Comparison of ENCODE assay signal across 8 mouse cellular contexts in the genomic region with DNA sequence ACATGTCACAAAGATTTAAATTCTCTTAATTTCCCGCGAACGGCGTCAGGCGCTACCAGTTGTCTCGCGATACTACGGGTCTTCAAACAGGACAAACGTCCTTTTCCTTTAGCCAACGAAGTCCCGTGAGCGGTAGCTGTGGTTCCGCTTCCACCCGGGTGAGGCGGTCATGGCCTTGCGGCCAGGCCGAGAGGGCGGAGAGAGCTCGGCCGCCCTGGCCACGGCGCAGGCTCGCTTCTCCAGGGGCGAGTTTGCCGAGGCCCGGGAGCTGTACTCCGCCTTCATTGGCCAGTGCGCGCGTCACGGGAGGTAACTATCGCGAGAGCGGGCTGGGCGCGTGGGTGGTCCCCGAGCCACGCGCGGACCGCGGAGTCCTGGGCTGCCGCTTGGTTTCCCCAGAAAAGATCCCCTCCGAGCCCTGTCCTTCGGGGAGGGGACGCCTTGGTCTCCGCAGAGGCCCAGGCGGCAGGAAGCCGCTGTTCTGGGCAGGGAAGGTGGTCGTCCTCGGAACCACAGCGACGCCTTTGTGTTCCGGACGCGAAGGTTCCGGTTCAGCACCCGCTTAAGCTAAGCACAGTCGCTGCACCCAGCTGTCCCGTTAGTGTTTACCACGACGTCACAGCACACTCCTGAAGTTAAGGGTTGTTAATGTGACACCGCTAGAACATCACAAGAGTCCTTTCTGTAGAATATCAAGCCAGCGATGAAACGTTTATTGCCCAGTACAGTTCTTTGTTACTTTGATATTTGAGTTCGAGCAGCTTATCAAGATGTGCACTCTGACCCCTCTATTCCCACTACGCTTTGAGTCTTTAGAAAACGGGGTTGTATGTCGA. TPM values are rescaled to one million over a fixed set of nuclear protein-coding genes. Genes with fewer than 3 reads are reported as not detected.
A peak's percentile ranks its signal among the peaks of the same experiment; 100 is the strongest.
DNase-seq lines count a peak whose midpoint lies in the region; ATAC-seq and TF ChIP-seq lines count a peak whose summit lies in the region.

A gene (plus strand): TSS at position 110 of the 836 bp plus-strand sequence.

- TF ChIP-seq CTCF in Patski (IDR thresholded peaks at IDR 0.05): no peak

- no peaks in the 10 kb centered on the region for H3K27me3 ChIP-seq in Patski
- H3K27me3 ChIP-seq in hindbrain, embryonic 13.5 days: no peaks in the 10 kb centered on the region

- DNase-seq in Patski (ENCODE audit: low read depth, low spot score): peak; percentile 87
- DNase-seq in cerebellum, postnatal 14 days: peak; percentile 96
- peak; percentile 90 to 95 for DNase-seq in frontal cortex, postnatal 14 days (ENCODE audit: low spot score in 2 of 2)
- DNase-seq in layer of hippocampus, postnatal 25 days (ENCODE audit: extremely low spot score in 1 of 2, low spot score in 1 of 2): peak; percentile 94 to 98
- peak; percentile 95 for DNase-seq in lung, postnatal 25 days (ENCODE audit: low spot score)
- DNase-seq in retina, embryonic 14.5 days (ENCODE audit: low spot score): peak; percentile 94
- peak; percentile 96 for DNase-seq in thymus, postnatal 4 days

- no peaks in the 10 kb centered on the region for H3K9me3 ChIP-seq in hindbrain, embryonic 13.5 days

- ATAC-seq in Patski: peak; percentile 92
- ATAC-seq in hindbrain, embryonic 13.5 days (ENCODE audit: low FRiP score): peak; percentile 99

- H3K36me3 ChIP-seq in hindbrain, embryonic 13.5 days: peaks cover 6% of the 10 kb centered on the region

- WGBS in hindbrain, embryonic 13.5 days: under 1% methylated on average over 69 of the region's 69 CpGs

- in situ Hi-C loops in Patski (cut with MboI; ENCODE audit: low pct_unique_long_range_greater_than_20kb): no loop called here

- H3K4me1 ChIP-seq in hindbrain, embryonic 13.5 days (replicated peaks): peaks cover 8% of the 10 kb centered on the region

- peak within 1 kb of the TSS; percentile 88 for H3K9ac ChIP-seq in hindbrain, embryonic 13.5 days

- CTCF ChIA-PET in Patski (lab: Charles Lee): interaction anchor here (1.1 to 1.2 kb wide), 2 partner anchors 132 to 1408 kb away, joined by 3 to 4 read pairs; no protein-coding TSS in a partner anchor

- POLR2A ChIA-PET in Patski (lab: Charles Lee): no interaction called here

- peak within 1 kb of the TSS; percentile 60 for H3K4me3 ChIP-seq in hindbrain, embryonic 13.5 days

- peak within 1 kb of the TSS; percentile 74 for H3K4me2 ChIP-seq in hindbrain, embryonic 13.5 days

- peak within 1 kb of the TSS; percentile 99 for H3K27ac ChIP-seq in hindbrain, embryonic 13.5 days

RNA-seq across cellular contexts. Expression of the gene that starts here (rescaled TPM):
- 14.7 TPM for polyA plus RNA-seq in Patski (2021)
- polyA plus RNA-seq in hindbrain, embryonic 13.5 days (2015; fragmentation: Nextera tagmentation; extraction: Ambion mirVana): 11.3 and 13.5 TPM in 2 replicates
- total RNA-seq in layer of hippocampus, postnatal 25 days (2021): 1 to 10 TPM; 4.4 to 5.7 TPM

Comparison
In these comparisons a context has a peak if more than half of its experiments do, and no peak if none do; other contexts are left out.
1. Peak in every context shown above with its lines: DNase-seq, ATAC-seq, H3K4me3 ChIP-seq and H3K27ac ChIP-seq.